Comparison of ENCODE assay signal across 21 mouse cellular contexts in genomic region chr10:62149929-62150328, GRCm38 (mm10). TPM values are rescaled to one million over a fixed set of nuclear protein-coding genes. Genes with fewer than 3 reads are reported as not detected.
DNase-seq lines count a peak whose midpoint lies in the region; ATAC-seq and TF ChIP-seq lines count a peak whose summit lies in the region.
"Had no signal": no experiment of that assay in that cellular context is flagged by ENCODE, and none has a peak within 500 bp of the region (broad histone marks: within the 10 kb centered on the region; RNA-seq: fewer than 3 reads in every experiment).

No protein-coding gene starts in this region.

- H3K27ac ChIP-seq in hindbrain, embryonic 10.5 days, result peak overlapping the region; percentile 81
- H3K27ac ChIP-seq in hindbrain, embryonic 13.5 days, result no peak overlapping the region
- H3K27ac ChIP-seq in midbrain, embryonic 11.5 days (ENCODE audit: low read depth, low read length), result no peak overlapping the region
- H3K27ac ChIP-seq in midbrain, embryonic 13.5 days, result no peak overlapping the region
- no peak overlapping the region for H3K27ac ChIP-seq in ES-Bruce4 (ENCODE audit: insufficient read depth, low read length)
- H3K27ac ChIP-seq: embryonic facial prominence, embryonic 15.5 days; gastrocnemius, adult 2 months; hindbrain, embryonic 15.5 days had no signal

- H3K36me3 ChIP-seq in hindbrain, embryonic 10.5 days, result no peaks in the 10 kb centered on the region
- H3K36me3 ChIP-seq in hindbrain, embryonic 13.5 days, result no peaks in the 10 kb centered on the region
- H3K36me3 ChIP-seq in midbrain, embryonic 11.5 days (ENCODE audit: control insufficient read depth, insufficient read depth, low read length), result no peaks in the 10 kb centered on the region
- H3K36me3 ChIP-seq in midbrain, embryonic 13.5 days, result no peaks in the 10 kb centered on the region
- no peaks in the 10 kb centered on the region for H3K36me3 ChIP-seq in ES-Bruce4 (ENCODE audit: control insufficient read depth, insufficient read depth, low read length, poor library complexity, severe bottlenecking)
- H3K36me3 ChIP-seq: embryonic facial prominence, embryonic 15.5 days; forebrain, embryonic 10.5 days; heart, embryonic 12.5 days; hindbrain, embryonic 15.5 days had no signal

- H3K9me3 ChIP-seq in hindbrain, embryonic 10.5 days, result 0 out of 2 replicates have a peak, but pooled peaks cover 6% of the 10 kb centered on the region
- H3K9me3 ChIP-seq in hindbrain, embryonic 13.5 days, result 0 out of 2 replicates have a peak, but pooled peaks cover 9% of the 10 kb centered on the region
- no peaks in the 10 kb centered on the region; the same call in 1 of the 2 replicates for H3K9me3 ChIP-seq in midbrain, embryonic 11.5 days (ENCODE audit: control insufficient read depth, low read length)
- no peaks in the 10 kb centered on the region for H3K9me3 ChIP-seq in midbrain, embryonic 13.5 days
- H3K9me3 ChIP-seq in ES-Bruce4 (replicated peaks; ENCODE audit: control insufficient read depth, insufficient read depth, low read length, poor library complexity, severe bottlenecking), result no peaks in the 10 kb centered on the region
- H3K9me3 ChIP-seq: embryonic facial prominence, embryonic 15.5 days; forebrain, embryonic 10.5 days; heart, embryonic 12.5 days; hindbrain, embryonic 15.5 days had no signal

- H3K4me3 ChIP-seq in hindbrain, embryonic 10.5 days, result no peak overlapping the region
- no peak overlapping the region for H3K4me3 ChIP-seq in hindbrain, embryonic 13.5 days
- no peak overlapping the region for H3K4me3 ChIP-seq in midbrain, embryonic 11.5 days (ENCODE audit: low read depth, low read length)
- H3K4me3 ChIP-seq in midbrain, embryonic 13.5 days (replicated peaks), result no peak overlapping the region
- no peak overlapping the region for H3K4me3 ChIP-seq in ES-Bruce4 (ENCODE audit: low read depth, low read length)
- H3K4me3 ChIP-seq: embryonic facial prominence, embryonic 15.5 days; erythroblast, embryonic 14.5 days; forebrain, embryonic 10.5 days; gastrocnemius, adult 2 months; heart, embryonic 12.5 days; hindbrain, embryonic 15.5 days had no signal

- H3K9ac ChIP-seq in hindbrain, embryonic 13.5 days, result no peak overlapping the region
- H3K9ac ChIP-seq in midbrain, embryonic 11.5 days (ENCODE audit: low read length), result no peak overlapping the region
- H3K9ac ChIP-seq in midbrain, embryonic 13.5 days (replicated peaks), result no peak overlapping the region
- no peak overlapping the region for H3K9ac ChIP-seq in ES-Bruce4 (ENCODE audit: low read depth, poor library complexity, severe bottlenecking)
- H3K9ac ChIP-seq: embryonic facial prominence, embryonic 15.5 days; heart, embryonic 12.5 days; hindbrain, embryonic 15.5 days had no signal

- H3K4me1 ChIP-seq in hindbrain, embryonic 10.5 days (replicated peaks), result peaks cover 56% of the 10 kb centered on the region
- H3K4me1 ChIP-seq in hindbrain, embryonic 13.5 days (replicated peaks), result peaks cover 14% of the 10 kb centered on the region
- H3K4me1 ChIP-seq in midbrain, embryonic 11.5 days (ENCODE audit: control insufficient read depth, insufficient read depth, low read length), result peaks cover 3% of the 10 kb centered on the region; the same call in 1 of the 2 replicates
- peaks cover 8% of the 10 kb centered on the region for H3K4me1 ChIP-seq in midbrain, embryonic 13.5 days (replicated peaks)
- no peaks in the 10 kb centered on the region for H3K4me1 ChIP-seq in ES-Bruce4 (ENCODE audit: control insufficient read depth, insufficient read depth, low read length)
- H3K4me1 ChIP-seq: embryonic facial prominence, embryonic 15.5 days; heart, embryonic 12.5 days; hindbrain, embryonic 15.5 days had no signal

- DNase-seq in hindbrain, embryonic 10.5 days (ENCODE audit: low spot score), result peak; percentile 68
- DNase-seq in midbrain, embryonic 11.5 days (ENCODE audit: low spot score, missing footprints), result peak; percentile 87
- DNase-seq in embryo, embryonic 11 days, result peak; percentile 31
- DNase-seq: adrenal gland, adult 2 months; adrenal gland, postnatal 25 days; cerebellum, adult 18-20 months; cerebellum, adult 9-11 months; cerebellum, postnatal 36 days; gastrocnemius, adult 2 months; gastrocnemius, postnatal 25 days had no signal

- H3K4me2 ChIP-seq in hindbrain, embryonic 13.5 days, result no peak overlapping the region
- no peak overlapping the region for H3K4me2 ChIP-seq in midbrain, embryonic 11.5 days
- no peak overlapping the region for H3K4me2 ChIP-seq in midbrain, embryonic 13.5 days (replicated peaks)
- H3K4me2 ChIP-seq: embryonic facial prominence, embryonic 15.5 days; heart, embryonic 12.5 days; hindbrain, embryonic 15.5 days had no signal

- WGBS in hindbrain, embryonic 10.5 days, result 20% methylated on average over 7 of the region's 7 CpGs
- WGBS in hindbrain, embryonic 13.5 days, result 11% methylated on average over 7 of the region's 7 CpGs
- WGBS in midbrain, embryonic 11.5 days, result 6% methylated on average over 7 of the region's 7 CpGs
- 8% methylated on average over 7 of the region's 7 CpGs for WGBS in midbrain, embryonic 13.5 days

- peaks cover 68% of the 10 kb centered on the region for H3K27me3 ChIP-seq in hindbrain, embryonic 10.5 days (ENCODE audit: insufficient read depth, poor library complexity, severe bottlenecking)
- peaks cover 88% of the 10 kb centered on the region for H3K27me3 ChIP-seq in hindbrain, embryonic 13.5 days
- H3K27me3 ChIP-seq in midbrain, embryonic 11.5 days (ENCODE audit: control insufficient read depth, insufficient read depth, low read length), result no peaks in the 10 kb centered on the region
- H3K27me3 ChIP-seq in midbrain, embryonic 13.5 days, result peaks cover 30% of the 10 kb centered on the region
- H3K27me3 ChIP-seq in ES-Bruce4 (ENCODE audit: control insufficient read depth, insufficient read depth, low read length, poor library complexity, severe bottlenecking), result no peaks in the 10 kb centered on the region
- H3K27me3 ChIP-seq: embryonic facial prominence, embryonic 15.5 days had no signal

- TF ChIP-seq POLR2A in ES-Bruce4 (IDR thresholded peaks at IDR 0.05; ENCODE audit: insufficient read depth, low read length), result no peak

- no peak for TF ChIP-seq CTCF in ES-Bruce4 (IDR thresholded peaks at IDR 0.05; ENCODE audit: low read depth, low read length)

- ATAC-seq in hindbrain, embryonic 13.5 days (ENCODE audit: low FRiP score), result no peak
- ATAC-seq in midbrain, embryonic 11.5 days (ENCODE audit: low FRiP score), result peak; percentile 64
- no peak for ATAC-seq in midbrain, embryonic 13.5 days
- ATAC-seq: forebrain, embryonic 14.5 days; inflammation-experienced regulatory T-cells, adult 6 months had no signal

- TF ChIP-seq EP300 in ES-Bruce4 (IDR thresholded peaks at IDR 0.05; ENCODE audit: insufficient read depth, low read depth, low read length), result 0 out of 2 replicates have a peak, but pooled peaks have one; percentile 51

RNA-seq across cellular contexts. Expression of gene Fam241b, which starts 6.2 kb away (rescaled TPM):
- 22.7 and 23.0 TPM in 2 replicates for polyA plus RNA-seq in hindbrain, embryonic 10.5 days (2016; fragmentation: Nextera tagmentation; extraction: Ambion mirVana)
- polyA plus RNA-seq in hindbrain, embryonic 13.5 days (2015; fragmentation: Nextera tagmentation; extraction: Ambion mirVana), result 111 and 113 TPM in 2 replicates
- polyA plus RNA-seq in midbrain, embryonic 11.5 days (2014; fragmentation: Nextera tagmentation; extraction: Ambion mirVana), result 7.1 and 7.6 TPM in 2 replicates
- polyA plus RNA-seq in midbrain, embryonic 13.5 days (2015; fragmentation: Nextera tagmentation; extraction: Ambion mirVana), result 110 and 118 TPM in 2 replicates
- 25.7 and 29.6 TPM in 2 replicates for polyA plus RNA-seq in ES-Bruce4 (2011; ENCODE audit: insufficient read depth, insufficient read length, low read depth, missing spikeins)

RNA-seq across cellular contexts. Expression of gene Neurog3, which starts 17.0 kb away (rescaled TPM):
- 2.1 and 3.5 TPM in 2 replicates for polyA plus RNA-seq in hindbrain, embryonic 10.5 days (2016; fragmentation: Nextera tagmentation; extraction: Ambion mirVana)
- polyA plus RNA-seq in hindbrain, embryonic 13.5 days (2015; fragmentation: Nextera tagmentation; extraction: Ambion mirVana), result 0.30 and 0.65 TPM in 2 replicates
- polyA plus RNA-seq in midbrain, embryonic 11.5 days (2014; fragmentation: Nextera tagmentation; extraction: Ambion mirVana), result 0.34 and 0.37 TPM in 2 replicates
- polyA plus RNA-seq in midbrain, embryonic 13.5 days (2015; fragmentation: Nextera tagmentation; extraction: Ambion mirVana), result 0.48 and 0.65 TPM in 2 replicates
- polyA plus RNA-seq in ES-Bruce4 (2011; ENCODE audit: insufficient read depth, insufficient read length, low read depth, missing spikeins), result 0.78 TPM in 1 of 2 replicates, not detected in the other
- polyA plus RNA-seq: adrenal gland, adult 2 months; embryonic facial prominence, embryonic 15.5 days; erythroblast, embryonic 14.5 days; heart, embryonic 12.5 days; heart, embryonic 16.5 days; hindbrain, embryonic 15.5 days; inflammation-experienced regulatory T-cells, adult 6 months had no signal

Comparison
In these comparisons a context has a peak if more than half of its experiments do, and no peak if none do; other contexts are left out.
1. DNase-seq: peak in every context shown above with its lines; median percentile 87 in midbrain, embryonic 11.5 days; 68 in hindbrain, embryonic 10.5 days; 31 in embryo, embryonic 11 days.